ENCODE assay signal across 14 mouse cellular contexts in the genomic region with DNA sequence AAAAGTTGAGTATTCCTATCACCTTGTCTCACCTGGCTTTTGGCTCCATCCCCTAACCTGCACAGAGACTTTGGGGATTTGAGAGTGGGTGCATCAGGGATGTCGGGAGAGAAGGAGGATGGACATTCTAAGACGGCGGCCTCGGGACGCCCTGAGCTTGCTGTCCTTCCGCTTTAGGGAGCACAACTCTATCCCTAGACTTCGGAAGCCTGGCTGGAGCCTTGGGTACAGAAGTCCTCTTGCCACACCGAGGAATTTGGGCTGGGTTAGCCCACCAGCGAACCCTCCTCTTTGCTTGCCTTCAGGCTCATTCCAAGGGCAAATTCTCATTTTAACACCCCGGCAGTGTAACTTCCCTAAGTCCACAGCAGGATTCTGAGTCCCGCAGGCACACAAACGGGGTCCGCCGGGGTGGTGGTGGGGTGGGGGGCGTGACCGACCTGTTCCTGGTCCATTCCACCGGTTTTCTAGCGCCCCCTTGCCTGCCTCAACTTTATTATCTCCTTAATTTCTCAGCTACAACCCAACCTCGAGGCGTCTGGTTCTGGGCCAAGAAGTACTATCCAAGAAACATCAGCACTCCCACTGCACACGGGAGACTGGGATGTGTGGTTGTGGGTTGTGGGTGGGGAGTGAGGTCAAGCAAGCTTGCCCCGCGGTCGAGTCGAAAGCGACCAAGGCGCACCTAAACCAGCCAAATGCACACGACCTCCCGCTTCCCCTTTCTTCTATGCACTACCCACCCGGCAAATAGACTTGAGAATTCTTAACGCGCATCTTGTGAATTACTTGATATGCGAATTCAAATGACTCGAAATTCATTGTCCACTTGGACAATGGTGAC. TPM values are rescaled to one million over a fixed set of nuclear protein-coding genes. Genes with fewer than 3 reads are reported as not detected.
A peak's percentile ranks its signal among the peaks of the same experiment; 100 is the strongest.
DNase-seq lines count a peak whose midpoint lies in the region; ATAC-seq lines count a peak whose summit lies in the region.
"Had no signal": no experiment of that assay in that cellular context is flagged by ENCODE, and none has a peak within 500 bp of the region (broad histone marks: within the 10 kb centered on the region; RNA-seq: fewer than 3 reads in every experiment).

No protein-coding gene starts in this region.

- H3K36me3 ChIP-seq in neural tube, embryonic 15.5 days = no peaks in the 10 kb centered on the region
- H3K36me3 ChIP-seq in embryonic facial prominence, embryonic 10.5 days (replicated peaks) = no peaks in the 10 kb centered on the region
- H3K36me3 ChIP-seq in hindbrain, embryonic 16.5 days (ENCODE audit: control insufficient read depth, insufficient read depth, low read length) = no peaks in the 10 kb centered on the region
- no peaks in the 10 kb centered on the region for H3K36me3 ChIP-seq in neural tube, embryonic 12.5 days
- H3K36me3 ChIP-seq: heart, embryonic 12.5 days; stomach, embryonic 15.5 days had no signal

- peaks cover 25% of the 10 kb centered on the region for H3K4me1 ChIP-seq in neural tube, embryonic 15.5 days
- peaks cover 47% of the 10 kb centered on the region for H3K4me1 ChIP-seq in embryonic facial prominence, embryonic 10.5 days
- peaks cover 13% of the 10 kb centered on the region for H3K4me1 ChIP-seq in hindbrain, embryonic 16.5 days (ENCODE audit: control insufficient read depth, insufficient read depth, low read depth, low read length)
- H3K4me1 ChIP-seq in neural tube, embryonic 12.5 days = peaks cover 34% of the 10 kb centered on the region

- under 1% methylated on average over 34 of the region's 34 CpGs for WGBS in neural tube, embryonic 15.5 days
- WGBS in embryonic facial prominence, embryonic 10.5 days = under 1% methylated on average over 34 of the region's 34 CpGs
- under 1% methylated on average over 34 of the region's 34 CpGs for WGBS in hindbrain, embryonic 16.5 days
- under 1% methylated on average over 34 of the region's 34 CpGs for WGBS in neural tube, embryonic 12.5 days

- no peak overlapping the region for H3K4me3 ChIP-seq in neural tube, embryonic 15.5 days (replicated peaks)
- H3K4me3 ChIP-seq in embryonic facial prominence, embryonic 10.5 days = peak overlapping the region; percentile 28; the same call in 1 of the 2 replicates
- no peak overlapping the region for H3K4me3 ChIP-seq in hindbrain, embryonic 16.5 days (ENCODE audit: low read length)
- no peak overlapping the region for H3K4me3 ChIP-seq in neural tube, embryonic 12.5 days

- no peak overlapping the region for H3K9ac ChIP-seq in neural tube, embryonic 15.5 days (replicated peaks)
- H3K9ac ChIP-seq in hindbrain, embryonic 16.5 days (ENCODE audit: low read depth, low read length) = no peak overlapping the region
- 0 out of 2 replicates have a peak overlapping the region, but pooled peaks have one; percentile 17 for H3K9ac ChIP-seq in neural tube, embryonic 12.5 days
- H3K9ac ChIP-seq: heart, embryonic 12.5 days; stomach, embryonic 15.5 days had no signal

- H3K4me2 ChIP-seq in neural tube, embryonic 15.5 days = no peak overlapping the region
- H3K4me2 ChIP-seq in hindbrain, embryonic 16.5 days (ENCODE audit: low read length) = 0 out of 2 replicates have a peak overlapping the region, but pooled peaks have one; percentile 8
- 0 out of 2 replicates have a peak overlapping the region, but pooled peaks have one; percentile 12 for H3K4me2 ChIP-seq in neural tube, embryonic 12.5 days (replicated peaks)

- H3K27ac ChIP-seq in neural tube, embryonic 15.5 days (replicated peaks) = no peak overlapping the region
- no peak overlapping the region for H3K27ac ChIP-seq in embryonic facial prominence, embryonic 10.5 days (replicated peaks)
- H3K27ac ChIP-seq in hindbrain, embryonic 16.5 days (ENCODE audit: low read depth, low read length) = no peak overlapping the region
- H3K27ac ChIP-seq in neural tube, embryonic 12.5 days = no peak overlapping the region
- H3K27ac ChIP-seq: stomach, embryonic 15.5 days had no signal

- H3K9me3 ChIP-seq in neural tube, embryonic 15.5 days (replicated peaks) = no peaks in the 10 kb centered on the region
- H3K9me3 ChIP-seq in embryonic facial prominence, embryonic 10.5 days = no peaks in the 10 kb centered on the region
- H3K9me3 ChIP-seq in hindbrain, embryonic 16.5 days (ENCODE audit: control insufficient read depth, low read length) = no peaks in the 10 kb centered on the region
- H3K9me3 ChIP-seq in neural tube, embryonic 12.5 days = no peaks in the 10 kb centered on the region
- H3K9me3 ChIP-seq: heart, embryonic 12.5 days; stomach, embryonic 15.5 days had no signal

- peaks cover 92% of the 10 kb centered on the region for H3K27me3 ChIP-seq in neural tube, embryonic 15.5 days (replicated peaks)
- H3K27me3 ChIP-seq in embryonic facial prominence, embryonic 10.5 days (replicated peaks; ENCODE audit: low read depth, poor library complexity, severe bottlenecking) = peaks cover 100% of the 10 kb centered on the region
- peaks cover 44% of the 10 kb centered on the region for H3K27me3 ChIP-seq in hindbrain, embryonic 16.5 days (replicated peaks; ENCODE audit: control insufficient read depth, insufficient read depth, low read length)
- peaks cover 95% of the 10 kb centered on the region for H3K27me3 ChIP-seq in neural tube, embryonic 12.5 days (replicated peaks)
- H3K27me3 ChIP-seq: CH12.LX had no signal

- ATAC-seq in neural tube, embryonic 15.5 days (ENCODE audit: low FRiP score) = no peak
- ATAC-seq in hindbrain, embryonic 16.5 days = no peak
- no peak for ATAC-seq in neural tube, embryonic 12.5 days (ENCODE audit: low FRiP score, low read depth)

- DNase-seq in neural tube, embryonic 10.5 days (ENCODE audit: extremely low spot score, low spot score) = peak; percentile 64
- peak; percentile 56 for DNase-seq in embryonic facial prominence, embryonic 10.5 days (ENCODE audit: low spot score)
- DNase-seq in gastrocnemius, postnatal 25 days = no peak
- no peak for DNase-seq in kidney, postnatal 14 days
- DNase-seq: kidney, adult 2 months; right cerebral cortex, adult 18-20 months had no signal

RNA-seq across cellular contexts. Expression of a gene that starts 5.8 kb away (rescaled TPM):
- polyA plus RNA-seq in neural tube, embryonic 15.5 days (2015; fragmentation: Nextera tagmentation; extraction: Ambion mirVana) = 8.0 and 10.2 TPM in 2 replicates
- 2.0 and 2.8 TPM in 2 replicates for polyA plus RNA-seq in embryonic facial prominence, embryonic 10.5 days (2016; fragmentation: Nextera tagmentation; extraction: Ambion mirVana)
- polyA plus RNA-seq in hindbrain, embryonic 16.5 days (2015; fragmentation: Nextera tagmentation; extraction: Ambion mirVana) = 10.0 and 12.6 TPM in 2 replicates
- 7.4 and 8.2 TPM in 2 replicates for polyA plus RNA-seq in neural tube, embryonic 12.5 days (2016; fragmentation: Nextera tagmentation; extraction: Ambion mirVana)
- total RNA-seq in gastrocnemius, postnatal 25 days (2021) = not detected
- total RNA-seq: CH12.LX; left cerebral cortex, adult 18-20 months had no signal
- polyA plus RNA-seq: kidney, adult 2 months; liver, embryonic 16.5 days had no signal

Comparison
In these comparisons a context has a peak if more than half of its experiments do, and no peak if none do; other contexts are left out.
1. DNase-seq: peak in neural tube, embryonic 10.5 days (single experiment) and embryonic facial prominence, embryonic 10.5 days (single experiment); none in gastrocnemius, postnatal 25 days (single experiment) and kidney, postnatal 14 days (single experiment).